Mouse (Mus musculus) CH12.LX (cell line): ENCODE results near the gene Pias4.

Experiments used
- CHD1 ChIP-seq: IDR thresholded peaks from 2 replicates; pipeline ENCODE4 v1.6.1; 2012; ENCODE audit warnings: low read depth, low read length, improper control_type of control experiment, inconsistent platforms
- CTCF ChIP-seq, 2 experiments: IDR thresholded peaks in 1 of 2; conservative IDR thresholded peaks in 1 of 2; 2 replicates each; pipeline ENCODE4 v1.5.1; 2011 to 2012; ENCODE audit warnings: low read depth in 2 of 2, low read length in 2 of 2, improper control_type of control experiment in 1 of 2, inconsistent platforms in 1 of 2, mild to moderate bottlenecking in 1 of 2, moderate library complexity in 1 of 2
- EP300 ChIP-seq: IDR thresholded peaks from 2 replicates; pipeline ENCODE4 v1.6.1; 2011; ENCODE audit warnings: low read length, improper control_type of control experiment
- MAFK ChIP-seq: IDR thresholded peaks from 2 replicates; pipeline ENCODE4 v1.6.1; 2011; ENCODE audit warnings: low read length, improper control_type of control experiment; ENCODE audit not compliant: insufficient replicate concordance
- MAZ ChIP-seq: IDR thresholded peaks from 2 replicates; pipeline ENCODE4 v1.6.1; 2012; ENCODE audit warnings: low read depth, mild to moderate bottlenecking, inconsistent platforms, low read length, improper control_type of control experiment, moderate library complexity
- MXI1 ChIP-seq: IDR thresholded peaks from 2 replicates; pipeline ENCODE4 v1.6.1; 2011; ENCODE audit warnings: mild to moderate bottlenecking, low read depth, low read length, improper control_type of control experiment
- NELFE ChIP-seq: IDR thresholded peaks from 2 replicates; pipeline ENCODE4 v1.6.1; 2011; ENCODE audit warnings: low read depth, low read length, improper control_type of control experiment
- POLR2A ChIP-seq: IDR thresholded peaks from 2 replicates; pipeline ENCODE4 v1.6.1; 2011; ENCODE audit warnings: low read depth, mild to moderate bottlenecking, improper control_type of control experiment, low read length
- POLR2AphosphoS2 ChIP-seq: IDR thresholded peaks from 2 replicates; pipeline ENCODE4 v1.6.1; 2011; ENCODE audit warnings: low read depth, low read length, improper control_type of control experiment
- USF1 ChIP-seq: IDR thresholded peaks from 2 replicates; pipeline ENCODE4 v1.6.1; 2014; ENCODE audit warnings: low read depth, mild to moderate bottlenecking, inconsistent platforms, low read length, improper control_type of control experiment
- ZC3H11A ChIP-seq: IDR thresholded peaks from 2 replicates; pipeline ENCODE4 v1.6.1; 2012; ENCODE audit warnings: low read depth, mild to moderate bottlenecking, inconsistent platforms, low read length, improper control_type of control experiment

DNA sequence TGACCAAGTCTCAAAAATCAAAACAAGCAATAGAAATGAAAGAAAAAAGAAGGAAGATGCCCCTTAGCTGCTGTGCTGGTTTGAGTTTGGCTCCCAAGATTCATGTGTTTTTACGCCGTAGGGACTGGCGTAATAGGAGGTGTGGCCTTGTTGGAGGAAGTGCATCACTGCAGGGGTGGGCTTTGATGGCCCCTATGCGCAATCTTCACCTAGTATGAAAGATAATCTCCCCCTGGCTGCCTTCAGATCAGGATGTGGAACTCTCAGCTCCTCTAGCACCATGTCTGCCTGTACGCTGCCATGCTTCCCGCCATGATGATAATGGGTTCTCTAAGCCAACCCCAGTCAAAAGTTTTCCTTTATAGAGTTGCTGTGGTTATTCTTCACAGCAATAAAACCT, 48.5 kb upstream of the Pias4 start:
- no peak for TF ChIP-seq ZC3H11A
- TF ChIP-seq USF1: no peak
- no peak for TF ChIP-seq CTCF (conservative IDR thresholded peaks at IDR 0.05 in 1 of 2, IDR thresholded peaks at IDR 0.05 in 1 of 2; ENCODE audit: low read depth in 2 of 2, low read length in 2 of 2)
- no peak for TF ChIP-seq POLR2A
- no peak for TF ChIP-seq EP300
- no peak for TF ChIP-seq MAFK
- no peak for TF ChIP-seq CHD1
- TF ChIP-seq MAZ: no peak
- TF ChIP-seq POLR2AphosphoS2: no peak
- no peak for TF ChIP-seq NELFE
- TF ChIP-seq MXI1: no peak
